Mouse (Mus musculus): Measurements from ENCODE around the gene Cdc42bpg. TPM values are rescaled to one million over a fixed set of nuclear protein-coding genes. Genes with fewer than 3 reads are reported as not detected.

Cdc42bpg gene
- polyA plus RNA-seq, 1 experiment = 33.1 TPM

DNA sequence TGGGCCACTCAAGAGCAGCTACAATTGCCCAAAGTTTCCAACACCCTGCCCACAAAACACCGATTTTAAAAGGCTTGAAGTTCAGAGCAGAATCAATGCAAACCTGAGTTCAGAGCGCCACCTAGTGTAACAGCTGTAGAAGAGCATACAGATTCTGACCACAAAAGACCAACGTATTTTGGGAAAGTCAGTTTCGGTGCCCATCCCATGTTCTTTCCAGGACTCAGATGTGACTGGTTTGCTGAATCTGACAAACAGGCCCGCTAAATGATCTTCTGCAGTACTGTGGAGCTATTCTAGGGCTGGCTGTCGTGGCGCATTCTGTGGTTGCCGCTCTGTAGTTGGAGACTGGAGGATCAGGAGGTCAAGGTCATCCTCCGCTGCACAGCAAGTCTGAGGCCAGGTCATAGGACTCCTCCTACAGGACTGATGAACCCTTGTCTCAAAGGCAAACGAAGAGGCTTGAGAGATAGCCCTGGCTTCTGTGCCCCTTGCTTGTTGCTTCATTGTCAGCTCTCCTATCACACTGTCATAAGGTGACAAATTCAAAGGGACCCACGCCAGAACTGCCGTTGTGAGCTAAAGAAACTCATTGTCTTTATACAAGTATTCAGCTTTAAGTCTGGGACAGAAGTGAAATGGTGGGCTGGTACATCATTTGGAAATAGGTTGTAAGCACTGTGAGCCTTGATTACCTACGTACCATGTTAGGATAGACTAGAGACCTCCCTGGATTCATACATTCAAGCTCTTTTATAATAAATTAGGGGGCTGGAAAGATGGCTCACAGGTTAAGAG is 25.7 kb downstream of the Cdc42bpg start:
- Histone ChIP-seq H3K27me3 (ENCODE audit: control insufficient read depth, insufficient read depth, low read length) (no peaks in the 10 kb centered on the region), H3K27ac (ENCODE audit: insufficient read depth, low read length) (no peak overlapping the region), H3K4me1 (ENCODE audit: control insufficient read depth, insufficient read depth, low read length) (peaks cover 9% of the 10 kb centered on the region), H3K4me3 (replicated peaks; ENCODE audit: insufficient read depth, low read depth, low read length) (no peak overlapping the region)
- DNase-seq = peak; percentile 56 to 69
- TF ChIP-seq CTCF (IDR thresholded peaks at IDR 0.05; ENCODE audit: borderline replicate concordance, insufficient read depth, low read depth, low read length) = peak; percentile 65
- TF ChIP-seq POLR2A (IDR thresholded peaks at IDR 0.05; ENCODE audit: borderline replicate concordance, insufficient read depth, low read length) = no peak
- 20% methylated on average over 13 of the region's 13 CpGs for WGBS

DNA sequence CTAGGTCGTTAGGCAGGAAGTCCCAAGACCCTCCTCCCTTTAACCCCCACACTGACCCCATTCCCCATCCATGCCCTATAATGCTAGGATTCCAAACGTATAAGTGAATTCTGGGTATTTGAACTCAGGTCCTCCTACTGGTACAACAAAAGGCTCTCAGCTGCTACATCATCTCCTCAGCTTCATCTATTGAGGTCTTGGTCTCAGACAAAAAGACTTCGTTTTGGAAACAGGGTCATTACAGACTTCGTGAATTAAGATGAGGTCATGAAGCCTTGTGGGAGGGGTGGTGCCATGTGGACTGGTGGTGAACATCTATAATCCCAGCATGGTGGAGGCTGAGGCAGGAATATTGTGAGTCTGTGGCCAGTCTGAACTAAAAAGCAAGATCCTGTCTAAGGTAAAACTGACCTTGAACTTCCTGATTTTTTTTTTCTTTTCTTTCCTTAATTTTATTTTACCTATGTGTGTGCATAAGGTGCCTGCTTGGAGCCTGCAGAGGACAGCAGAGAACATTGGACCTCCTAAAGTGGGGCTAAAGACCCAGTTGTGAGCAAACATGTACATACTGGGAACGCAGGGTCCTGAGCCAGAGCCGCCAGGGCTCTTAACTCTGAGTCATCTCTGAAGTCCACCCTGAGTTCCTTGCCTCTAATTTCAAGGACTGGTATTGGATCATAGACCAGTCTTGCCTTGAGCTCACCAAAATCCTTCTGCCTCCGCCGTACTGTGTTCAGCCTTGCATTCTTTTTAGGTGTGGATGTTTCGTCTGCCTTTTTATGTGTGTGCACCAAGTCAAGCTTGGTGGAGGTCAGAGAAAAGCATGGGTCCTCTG is 27.7 kb downstream of the Cdc42bpg start:
- H3K27ac ChIP-seq (ENCODE audit: insufficient read depth, low read length) = no peak overlapping the region
- 68% methylated on average over 9 of the region's 9 CpGs for WGBS
- TF ChIP-seq CTCF (IDR thresholded peaks at IDR 0.05; ENCODE audit: borderline replicate concordance, insufficient read depth, low read depth, low read length) (no peak), POLR2A (IDR thresholded peaks at IDR 0.05; ENCODE audit: borderline replicate concordance, insufficient read depth, low read length) (no peak)
- H3K27me3 ChIP-seq (ENCODE audit: control insufficient read depth, insufficient read depth, low read length) = no peaks in the 10 kb centered on the region
- H3K4me3 ChIP-seq (replicated peaks; ENCODE audit: insufficient read depth, low read depth, low read length) = no peak overlapping the region
- DNase-seq = peak in 1 of 2 experiments; percentile 14
- peaks cover 12% of the 10 kb centered on the region for H3K4me1 ChIP-seq (ENCODE audit: control insufficient read depth, insufficient read depth, low read length)

DNA sequence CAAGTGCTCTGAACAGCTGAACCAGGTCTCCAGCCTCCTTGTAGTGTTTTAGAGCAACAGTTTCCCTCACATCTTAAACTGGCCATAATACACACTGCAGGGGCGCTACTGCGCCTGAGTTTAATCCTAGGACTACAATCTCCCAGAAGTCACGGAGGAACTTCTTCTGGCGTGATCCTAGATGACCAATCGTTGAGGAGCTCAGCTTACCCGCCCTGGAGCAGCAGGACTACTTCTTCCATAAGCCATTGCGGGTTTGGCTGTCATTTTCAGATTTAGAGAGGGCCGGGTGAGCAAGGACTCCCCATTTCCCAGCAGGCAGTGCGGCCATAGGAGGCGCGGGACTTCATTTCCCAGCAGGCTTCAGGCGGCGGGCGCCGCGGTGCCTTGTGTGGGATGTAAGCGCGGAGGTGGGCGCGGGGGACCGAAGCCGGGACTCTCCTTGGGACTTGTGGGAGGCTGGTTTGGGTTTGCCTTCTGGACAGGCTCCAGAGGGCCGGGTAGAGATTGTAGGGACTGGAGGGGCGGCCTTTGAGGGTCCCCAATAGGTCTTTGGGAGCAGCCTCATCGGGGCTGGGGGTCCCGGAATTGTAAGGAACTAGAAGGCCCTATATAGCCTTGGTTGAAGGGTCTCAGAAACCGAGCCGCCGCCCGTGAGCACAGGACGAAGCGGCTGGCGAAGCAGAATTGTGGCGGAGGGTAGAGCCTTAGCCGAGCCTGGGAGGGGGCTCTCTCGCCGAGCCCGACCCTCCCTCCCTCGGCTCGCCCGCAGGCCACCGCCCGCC is 28.6 kb downstream of the Cdc42bpg start, which contains the start of gene Men1:
Gene Men1, plus strand, starts transcription at position 307 of the 785 bp plus-strand sequence.
- peak; percentile 93 to 97 for DNase-seq
- Histone ChIP-seq H3K4me1 (ENCODE audit: control insufficient read depth, insufficient read depth, low read length) (peaks cover 12% of the 10 kb centered on the region), H3K4me3 (replicated peaks; ENCODE audit: insufficient read depth, low read depth, low read length) (peak within 1 kb of the TSS; percentile 68), H3K27me3 (ENCODE audit: control insufficient read depth, insufficient read depth, low read length) (no peaks in the 10 kb centered on the region), H3K27ac (ENCODE audit: insufficient read depth, low read length) (peak within 1 kb of the TSS; percentile 53)
- under 1% methylated on average over 41 of the region's 43 CpGs for WGBS
- TF ChIP-seq CTCF (IDR thresholded peaks at IDR 0.05; ENCODE audit: borderline replicate concordance, insufficient read depth, low read depth, low read length) (0 out of 2 replicates have a peak, but pooled peaks have one; percentile 14), POLR2A (IDR thresholded peaks at IDR 0.05; ENCODE audit: borderline replicate concordance, insufficient read depth, low read length) (peak; percentile 48; the same call in 1 of the 2 replicates)

DNA sequence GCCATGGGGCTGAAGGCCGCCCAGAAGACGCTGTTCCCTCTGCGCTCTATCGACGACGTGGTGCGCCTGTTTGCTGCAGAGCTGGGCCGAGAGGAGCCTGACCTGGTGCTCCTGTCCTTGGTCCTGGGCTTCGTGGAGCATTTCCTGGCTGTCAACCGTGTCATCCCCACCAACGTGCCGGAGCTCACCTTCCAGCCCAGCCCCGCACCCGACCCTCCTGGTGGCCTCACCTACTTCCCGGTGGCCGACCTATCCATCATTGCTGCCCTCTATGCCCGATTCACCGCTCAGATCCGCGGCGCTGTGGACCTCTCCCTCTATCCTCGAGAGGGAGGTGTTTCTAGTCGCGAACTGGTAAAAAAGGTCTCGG is 29.2 kb downstream of the Cdc42bpg start:
- H3K4me1 ChIP-seq (ENCODE audit: control insufficient read depth, insufficient read depth, low read length) = peaks cover 12% of the 10 kb centered on the region
- peak overlapping the region; percentile 68 for H3K4me3 ChIP-seq (replicated peaks; ENCODE audit: insufficient read depth, low read depth, low read length)
- peak; percentile 40 to 54 for DNase-seq
- H3K27me3 ChIP-seq (ENCODE audit: control insufficient read depth, insufficient read depth, low read length) = no peaks in the 10 kb centered on the region
- peak overlapping the region; percentile 53; the same call in 1 of the 2 replicates for H3K27ac ChIP-seq (ENCODE audit: insufficient read depth, low read length)
- TF ChIP-seq CTCF (IDR thresholded peaks at IDR 0.05; ENCODE audit: borderline replicate concordance, insufficient read depth, low read depth, low read length) = no peak
- TF ChIP-seq POLR2A (IDR thresholded peaks at IDR 0.05; ENCODE audit: borderline replicate concordance, insufficient read depth, low read length) = no peak
- WGBS = under 1% methylated on average over 25 of the region's 25 CpGs

DNA sequence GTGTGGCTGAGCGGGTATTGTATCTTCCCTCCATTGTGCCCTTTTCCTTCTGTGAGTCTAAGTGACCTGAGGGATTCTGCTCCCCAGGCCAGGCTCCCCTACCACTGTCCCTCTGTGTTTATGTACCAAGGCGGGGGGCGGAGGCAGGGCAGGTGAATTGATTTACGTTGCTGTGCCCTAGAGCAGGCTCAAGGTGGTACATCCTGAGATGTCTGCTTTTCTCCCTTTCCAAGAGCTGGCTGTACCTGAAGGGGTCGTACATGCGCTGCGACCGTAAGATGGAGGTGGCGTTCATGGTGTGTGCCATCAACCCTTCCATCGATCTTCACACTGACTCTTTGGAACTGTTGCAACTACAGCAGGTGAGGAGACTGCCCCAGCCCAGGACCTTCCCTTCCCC is 30.7 kb downstream of the Cdc42bpg start:
- Histone ChIP-seq H3K27me3 (ENCODE audit: control insufficient read depth, insufficient read depth, low read length) (no peaks in the 10 kb centered on the region), H3K4me3 (replicated peaks; ENCODE audit: insufficient read depth, low read depth, low read length) (no peak overlapping the region), H3K4me1 (ENCODE audit: control insufficient read depth, insufficient read depth, low read length) (peaks cover 15% of the 10 kb centered on the region), H3K27ac (ENCODE audit: insufficient read depth, low read length) (no peak overlapping the region)
- TF ChIP-seq POLR2A (IDR thresholded peaks at IDR 0.05; ENCODE audit: borderline replicate concordance, insufficient read depth, low read length) = no peak
- no peak for TF ChIP-seq CTCF (IDR thresholded peaks at IDR 0.05; ENCODE audit: borderline replicate concordance, insufficient read depth, low read depth, low read length)
- 87% methylated on average over 10 of the region's 10 CpGs for WGBS
- no peak for DNase-seq

DNA sequence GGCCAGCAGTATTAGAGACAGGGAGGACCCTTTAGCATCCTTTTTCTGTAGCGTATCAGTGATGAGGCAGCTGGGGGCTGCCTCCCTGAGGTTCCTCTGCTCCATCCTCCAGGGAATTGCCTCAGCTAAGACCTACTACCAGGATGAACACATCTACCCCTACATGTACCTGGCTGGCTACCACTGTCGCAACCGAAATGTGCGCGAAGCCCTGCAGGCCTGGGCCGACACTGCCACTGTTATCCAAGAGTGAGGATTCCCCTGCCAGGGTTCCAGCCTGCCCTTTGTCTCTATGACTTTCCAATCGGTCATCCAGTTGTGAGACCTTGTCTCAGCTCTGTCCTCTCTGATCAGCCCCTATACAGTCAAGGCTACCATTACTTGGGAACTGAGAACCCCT is 31.9 kb downstream of the Cdc42bpg start:
- H3K4me1 ChIP-seq (ENCODE audit: control insufficient read depth, insufficient read depth, low read length) = peaks cover 26% of the 10 kb centered on the region
- no peak for DNase-seq
- no peak overlapping the region for H3K27ac ChIP-seq (ENCODE audit: insufficient read depth, low read length)
- 90% methylated on average over 7 of the region's 7 CpGs for WGBS
- TF ChIP-seq POLR2A (IDR thresholded peaks at IDR 0.05; ENCODE audit: borderline replicate concordance, insufficient read depth, low read length) = no peak
- TF ChIP-seq CTCF (IDR thresholded peaks at IDR 0.05; ENCODE audit: borderline replicate concordance, insufficient read depth, low read depth, low read length) = no peak
- H3K4me3 ChIP-seq (replicated peaks; ENCODE audit: insufficient read depth, low read depth, low read length) = no peak overlapping the region
- H3K27me3 ChIP-seq (ENCODE audit: control insufficient read depth, insufficient read depth, low read length) = no peaks in the 10 kb centered on the region

DNA sequence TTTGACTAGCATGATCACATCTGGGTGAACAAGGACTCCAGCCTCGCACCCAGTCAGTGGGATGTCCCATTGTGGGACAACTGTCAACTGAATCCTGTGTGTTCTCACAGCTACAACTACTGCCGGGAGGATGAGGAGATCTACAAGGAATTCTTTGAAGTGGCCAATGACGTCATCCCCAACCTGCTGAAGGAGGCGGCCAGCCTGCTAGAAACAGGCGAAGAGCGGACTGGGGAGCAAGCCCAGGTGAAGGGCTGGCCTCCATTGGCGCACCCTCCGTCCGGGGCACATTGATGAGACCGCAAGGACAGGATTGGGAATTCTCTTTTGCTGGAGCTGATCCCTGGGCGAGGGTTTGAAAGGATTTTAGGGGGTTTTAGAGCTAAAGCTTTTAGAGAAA is 32.5 kb downstream of the Cdc42bpg start:
- 93% methylated on average over 11 of the region's 11 CpGs for WGBS
- Histone ChIP-seq H3K4me3 (replicated peaks; ENCODE audit: insufficient read depth, low read depth, low read length) (no peak overlapping the region), H3K27me3 (ENCODE audit: control insufficient read depth, insufficient read depth, low read length) (no peaks in the 10 kb centered on the region), H3K4me1 (ENCODE audit: control insufficient read depth, insufficient read depth, low read length) (peaks cover 29% of the 10 kb centered on the region), H3K27ac (ENCODE audit: insufficient read depth, low read length) (no peak overlapping the region)
- DNase-seq = no peak
- TF ChIP-seq POLR2A (IDR thresholded peaks at IDR 0.05; ENCODE audit: borderline replicate concordance, insufficient read depth, low read length) (no peak), CTCF (IDR thresholded peaks at IDR 0.05; ENCODE audit: borderline replicate concordance, insufficient read depth, low read depth, low read length) (no peak)

Data from cerebellum, adult 2 months (tissue).